8 mouse cellular contexts compared by ENCODE assay signal in the genomic region with DNA sequence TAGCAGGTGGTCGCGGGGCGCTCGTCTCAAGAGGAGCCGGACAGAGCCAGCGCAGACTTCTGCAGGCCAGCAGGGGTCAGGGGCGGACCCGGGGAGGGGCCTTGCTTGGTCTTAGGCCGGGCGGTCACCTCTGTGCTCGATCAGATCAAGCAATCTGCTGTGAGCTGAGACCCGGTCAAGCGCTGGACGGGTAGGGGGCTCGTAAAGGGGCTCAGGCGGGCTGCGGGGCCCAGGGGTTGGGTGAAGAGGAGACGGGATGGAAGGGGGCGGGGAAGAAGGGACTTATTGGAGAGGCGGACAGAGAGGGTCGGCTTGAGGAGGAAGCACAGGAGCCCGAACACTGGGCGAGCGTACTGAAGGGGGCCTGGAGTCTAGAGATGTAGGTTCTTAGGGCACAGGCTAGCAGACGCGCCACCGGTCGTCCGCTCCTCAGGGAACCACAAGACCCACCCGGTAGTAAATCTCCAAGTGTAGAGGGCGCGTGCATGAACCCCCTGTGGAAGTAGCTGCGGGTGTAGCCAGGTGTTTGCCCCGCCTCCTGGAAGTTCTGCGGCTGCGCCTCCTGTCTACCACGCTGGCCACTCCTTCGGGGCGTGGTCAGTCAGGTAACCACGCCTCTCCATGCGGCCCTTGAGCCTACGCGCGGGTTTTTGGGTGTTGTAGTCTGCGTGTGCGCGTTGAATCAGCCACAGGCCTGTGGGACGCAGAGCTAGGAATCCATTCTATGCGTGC. TPM values are rescaled to one million over a fixed set of nuclear protein-coding genes. Genes with fewer than 3 reads are reported as not detected.
DNase-seq lines count a peak whose midpoint lies in the region; ATAC-seq and TF ChIP-seq lines count a peak whose summit lies in the region.

No protein-coding gene starts in this region.

- H3K36me3 ChIP-seq in ES-E14 (ENCODE audit: control insufficient read depth, insufficient read depth, low read length, poor library complexity, severe bottlenecking) = peaks cover 2% of the 10 kb centered on the region; the same call in 1 of the 2 replicates
- no peaks in the 10 kb centered on the region for H3K36me3 ChIP-seq in forebrain, embryonic 15.5 days

- no peaks in the 10 kb centered on the region for H3K27me3 ChIP-seq in forebrain, embryonic 15.5 days

- under 1% methylated on average over 49 of the region's 49 CpGs for WGBS in forebrain, embryonic 15.5 days
- WGBS in lung, adult 2 months = 1% methylated on average over 49 of the region's 49 CpGs

- H3K4me2 ChIP-seq in forebrain, embryonic 15.5 days (replicated peaks) = peak overlapping the region; percentile 88

- H3K4me3 ChIP-seq in ES-E14 (ENCODE audit: insufficient read depth in 1 of 2, low read depth in 1 of 2, low read length in 2 of 2, poor library complexity in 1 of 2, severe bottlenecking in 1 of 2) = peak overlapping the region; percentile 88 to 95
- H3K4me3 ChIP-seq in forebrain, embryonic 15.5 days = peak overlapping the region; percentile 67
- peak overlapping the region; percentile 73 for H3K4me3 ChIP-seq in lung, adult 2 months (replicated peaks; ENCODE audit: extremely low read depth, low read depth, low read length)

- DNase-seq in ES-E14 (ENCODE audit: low read depth, low spot score) = peak; percentile 95
- DNase-seq in cerebellum, adult 11-12 months = peak; percentile 96
- DNase-seq in heart, postnatal 25 days (ENCODE audit: low spot score) = peak; percentile 77
- peak; percentile 93 to 96 for DNase-seq in layer of hippocampus, adult 18-20 months (ENCODE audit: low spot score in 2 of 2)
- peak; percentile 91 for DNase-seq in lung, adult 2 months
- peak; percentile 91 to 93 for DNase-seq in thymus, adult 18-20 months

- H3K9ac ChIP-seq in ES-E14 (ENCODE audit: insufficient read depth, low read depth, low read length, poor library complexity, severe bottlenecking) = peak overlapping the region; percentile 86
- peak overlapping the region; percentile 78 for H3K9ac ChIP-seq in forebrain, embryonic 15.5 days (replicated peaks)

- H3K4me1 ChIP-seq in ES-E14 (ENCODE audit: control insufficient read depth in 2 of 2, insufficient read depth in 2 of 2, low read length in 2 of 2, poor library complexity in 1 of 2) = peaks cover 3 to 9% of the 10 kb centered on the region in 2 experiments; a peak in 2 of 4 replicates
- H3K4me1 ChIP-seq in forebrain, embryonic 15.5 days = peaks cover 20% of the 10 kb centered on the region
- 0 out of 2 replicates have a peak, but pooled peaks cover 6% of the 10 kb centered on the region for H3K4me1 ChIP-seq in lung, adult 2 months (ENCODE audit: control insufficient read depth, insufficient read depth, low read length)

- no peak for TF ChIP-seq CTCF in lung, adult 2 months (IDR thresholded peaks at IDR 0.05; ENCODE audit: insufficient read depth, low read length)

- H3K9me3 ChIP-seq in ES-E14 (ENCODE audit: control insufficient read depth, insufficient read depth, low read depth, low read length) = no peaks in the 10 kb centered on the region
- no peaks in the 10 kb centered on the region for H3K9me3 ChIP-seq in forebrain, embryonic 15.5 days

- peak; percentile 53; the same call in 1 of the 2 replicates for TF ChIP-seq POLR2A in lung, adult 2 months (IDR thresholded peaks at IDR 0.05; ENCODE audit: borderline replicate concordance, extremely low read depth, low read depth, low read length)

- peak; percentile 94 for ATAC-seq in forebrain, embryonic 15.5 days (replicated peaks)
- ATAC-seq in neutrophil, adult 5-6 weeks (ENCODE audit: extremely low read depth, insufficient number of reproducible peaks, low FRiP score, poor library complexity, severe bottlenecking) = peak; percentile 88

- intact Hi-C loops in heart, postnatal 25 days (cut with DNase I) = loop anchor here (5.0 kb wide), 1 partner anchor 70 kb away; a partner anchor contains a TSS

- in situ Hi-C loops in ES-E14 (cut with MboI; ENCODE audit: low sequenced_read_pairs in 2 of 2, unreplicated experiment in 2 of 2) = no loop called here

- no peak overlapping the region for H3K27ac ChIP-seq in ES-E14 (ENCODE audit: insufficient read depth, low read depth, low read length, poor library complexity, severe bottlenecking)
- peak overlapping the region; percentile 82 for H3K27ac ChIP-seq in forebrain, embryonic 15.5 days (replicated peaks)

TF ChIP-seq in ES-E14, 5 proteins besides CTCF, POLR2A, EP300 and RAD21:
- TF ChIP-seq HCFC1 (IDR thresholded peaks at IDR 0.05; ENCODE audit: borderline replicate concordance, insufficient read depth, low read length) = peak; percentile 87
- no peak for TF ChIP-seq ZNF384 (IDR thresholded peaks at IDR 0.05; ENCODE audit: low read depth, low read length)

RNA-seq across cellular contexts. Expression of a gene that starts 0.7 kb away (rescaled TPM):
- total RNA-seq in ES-E14 (2012; rRNA removed) = 32.4 and 47.5 TPM in 2 replicates
- polyA plus RNA-seq in forebrain, embryonic 15.5 days (2015; fragmentation: Nextera tagmentation; extraction: Ambion mirVana) = 35.4 and 37.9 TPM in 2 replicates
- total RNA-seq in heart, postnatal 25 days (2021) = 1 to 10 TPM; 4.5 to 6.2 TPM
- total RNA-seq in layer of hippocampus, adult 18-20 months (2021) = 10 to 100 TPM; 17.1 to 23.9 TPM
- polyA plus RNA-seq in lung, adult 2 months (2012; rRNA removed) = 26.4 and 26.7 TPM in 2 replicates
- 2.2 and 3.6 TPM in 2 replicates for total RNA-seq in neutrophil, adult 5-6 weeks (2017)
